Mouse (Mus musculus): ENCODE results near the gene Hyal3.

- TF ChIP-seq CTCF (IDR thresholded peaks at IDR 0.05; ENCODE audit: extremely low read depth, insufficient read depth, insufficient read length, insufficient replicate concordance) = no peak
- TF ChIP-seq POLR2A (IDR thresholded peaks at IDR 0.05; ENCODE audit: low read depth, low read length) = no peak
These were observed 35.4 kb upstream of the Hyal3 start for GRCm38 (mm10) chr9:107545199-107545598.

All from spleen, adult 2 months (tissue).